Mouse (Mus musculus) cortical plate, adult 2 months (tissue): ENCODE measurements at regions not wholly inside any gene's neighbourhood (a gene's known extent, or its start where the extent isn't known, plus 50 kb on each side); places are given as distances from the start of the nearest gene placed in this dataset.

ENCODE experiments used
- CTCF ChIP-seq: fragments of 200-500 bp; IDR thresholded peaks from 2 replicates; pipeline ENCODE4 v1.5.1; 2011; ENCODE audit warnings: mild to moderate bottlenecking, control low read depth, low read length; ENCODE audit not compliant: insufficient read depth; ENCODE audit errors: extremely low read depth
- POLR2A ChIP-seq: fragments of 200-500 bp; IDR thresholded peaks from 2 replicates; pipeline ENCODE4 v1.6.1; 2011; ENCODE audit warnings: mild to moderate bottlenecking, low read length, control low read depth; ENCODE audit not compliant: insufficient read depth; ENCODE audit errors: extremely low read depth

- TF ChIP-seq CTCF (no peak), POLR2A (no peak)
Observed at GRCm38 (mm10) chr10:37960051-37960450, 821.3 kb upstream of the Marcks start.
